Mouse (Mus musculus): ENCODE measurements around the gene Tprn.
A peak's percentile ranks its signal among the peaks of the same experiment; 100 is the strongest.

Tprn gene

GRCm38 (mm10) chr2:25264851-25265250 is 2.4 kb downstream of the Tprn start:
- no peak for DNase-seq (ENCODE audit: low read depth, low spot score)

- DNase-seq (ENCODE audit: low read depth, low spot score) = no peak
Measured at GRCm38 (mm10) chr2:25265897-25266656, 3.7 kb downstream of the Tprn start.

- no peak for DNase-seq (ENCODE audit: low read depth, low spot score)
Measured at GRCm38 (mm10) chr2:25266720-25267119, 4.3 kb downstream of the Tprn start.

- no peak for DNase-seq (ENCODE audit: low read depth, low spot score)
Measured at GRCm38 (mm10) chr2:25267241-25267640, 4.8 kb downstream of the Tprn start.

- no peak for DNase-seq (ENCODE audit: low read depth, low spot score)
Measured at GRCm38 (mm10) chr2:25267746-25268309, 5.4 kb downstream of the Tprn start.

GRCm38 (mm10) chr2:25271827-25272511 is 9.6 kb downstream of the Tprn start, which contains the start of the genes Ssna1 and Anapc2:
Ssna1 (minus strand) TSS chr2:25272438.
Anapc2 (plus strand) TSS chr2:25272478.
- peak; percentile 97 for DNase-seq (ENCODE audit: low read depth, low spot score)

GRCm38 (mm10) chr2:25272515-25272914 is 10.1 kb downstream of the Tprn start:
- DNase-seq (ENCODE audit: low read depth, low spot score) = no peak

GRCm38 (mm10) chr2:25273010-25273409 is 10.6 kb downstream of the Tprn start:
- no peak for DNase-seq (ENCODE audit: low read depth, low spot score)

GRCm38 (mm10) chr2:25278928-25279882 is 16.8 kb downstream of the Tprn start:
- peak; percentile 56 for DNase-seq (ENCODE audit: low read depth, low spot score)

- DNase-seq (ENCODE audit: low read depth, low spot score) = no peak
Measured at GRCm38 (mm10) chr2:25285551-25285950, 23.1 kb downstream of the Tprn start.

GRCm38 (mm10) chr2:25286314-25286713 is 23.9 kb downstream of the Tprn start:
- DNase-seq (ENCODE audit: low read depth, low spot score) = no peak

GRCm38 (mm10) chr2:25286837-25287636 is 24.6 kb downstream of the Tprn start:
- DNase-seq (ENCODE audit: low read depth, low spot score) = no peak

GRCm38 (mm10) chr2:25287927-25288649 is 25.7 kb downstream of the Tprn start, which contains the start of gene Tmem210:
Tmem210 (plus strand) TSS chr2:25288145.
- no peak for DNase-seq (ENCODE audit: low read depth, low spot score)

- DNase-seq (ENCODE audit: low read depth, low spot score) = no peak
Measured at GRCm38 (mm10) chr2:25288734-25289345, 26.4 kb downstream of the Tprn start.

- no peak for DNase-seq (ENCODE audit: low read depth, low spot score)
Measured at GRCm38 (mm10) chr2:25289651-25290050, 27.2 kb downstream of the Tprn start, which contains the start of gene Lrrc26. Lrrc26 (plus strand) TSS chr2:25289915.

GRCm38 (mm10) chr2:25290101-25290815 is 27.8 kb downstream of the Tprn start:
- DNase-seq (ENCODE audit: low read depth, low spot score) = no peak

- no peak for DNase-seq (ENCODE audit: low read depth, low spot score)
Measured at GRCm38 (mm10) chr2:25290816-25291130, 28.4 kb downstream of the Tprn start.

GRCm38 (mm10) chr2:25291184-25292053 is 29.0 kb downstream of the Tprn start:
- no peak for DNase-seq (ENCODE audit: low read depth, low spot score)

All from embryo, embryonic 11.5 days (tissue).